Mouse (Mus musculus): Measurements from ENCODE around the gene Taar7a.

GRCm38 (mm10) chr10:23949508-23950005, 43.7 kb downstream of the Taar7a start, which contains the start of gene Taar3:
- TF ChIP-seq TAL1 (IDR thresholded peaks at IDR 0.05; ENCODE audit: low read length) = no peak
- TF ChIP-seq GATA1 (IDR thresholded peaks at IDR 0.05; ENCODE audit: low read length) = no peak
